Mouse (Mus musculus) forebrain, embryonic 14.5 days (tissue): ENCODE measurements around the gene Cyp4a32. TPM values are rescaled to one million over a fixed set of nuclear protein-coding genes. Genes with fewer than 3 reads are reported as not detected.
"Not testable (repeated sequence)": the region's sequence is repeated elsewhere in the genome, so short reads cannot be mapped to it uniquely, and the experiment has no call there.

Experiments used
- ATAC-seq: fragments of 200-750 bp; cut with Nextera tagmentation; 2 replicates; pipeline ENCODE4 v1.8.0; 2017; ENCODE audit warnings: mild to moderate bottlenecking, moderate library complexity
- DNase-seq: peaks from one replicate; pipeline ENCODE4 v3.0.0-alpha.2; 2015; ENCODE audit warnings: low spot score
- H3K27ac ChIP-seq: fragments of 300-500 bp; sonication (generic); 2 replicates; pipeline ENCODE4 v1.5.1; 2014; ENCODE audit warnings: low read depth, mild to moderate bottlenecking, control low read depth, low read length, moderate library complexity
- H3K27me3 ChIP-seq: fragments of 300-500 bp; sonication (generic); replicated peaks from 2 replicates; pipeline ENCODE4 v1.6.1; 2014; ENCODE audit warnings: low read length, control low read depth, mixed read lengths; ENCODE audit not compliant: control insufficient read depth, insufficient read depth
- H3K36me3 ChIP-seq: fragments of 300-500 bp; sonication (generic); 2 replicates; pipeline ENCODE4 v1.6.1; 2014; ENCODE audit warnings: low read length, control low read depth; ENCODE audit not compliant: control insufficient read depth, insufficient read depth
- H3K4me1 ChIP-seq: fragments of 300-500 bp; sonication (generic); 2 replicates; pipeline ENCODE4 v1.6.1; 2014; ENCODE audit warnings: antibody characterized with exemption, low read length, control low read depth; ENCODE audit not compliant: control insufficient read depth, insufficient read depth
- H3K4me2 ChIP-seq: fragments of 300-500 bp; sonication (generic); 2 replicates; pipeline ENCODE4 v1.6.1; 2014; ENCODE audit warnings: mild to moderate bottlenecking, control low read depth, low read length
- H3K4me3 ChIP-seq: fragments of 300-500 bp; sonication (generic); 2 replicates; pipeline ENCODE4 v1.5.1; 2014; ENCODE audit warnings: low read depth, low read length, control low read depth
- H3K9ac ChIP-seq: fragments of 300-500 bp; sonication (generic); 2 replicates; pipeline ENCODE4 v1.6.1; 2014; ENCODE audit warnings: mild to moderate bottlenecking, low read length, control low read depth, moderate library complexity
- H3K9me3 ChIP-seq: fragments of 300-500 bp; sonication (generic); replicated peaks from 2 replicates; pipeline ENCODE4 v1.6.1; 2016; ENCODE audit warnings: low read length, control low read depth, mixed read lengths; ENCODE audit not compliant: control insufficient read depth
- WGBS: fragments of 180-500 bp; shearing (Covaris S2); extraction: QIAGEN DNeasy Blood & Tissue Kit; methylation state at CpG from one replicate; pipeline ENCODE4 v1.1.7; 2014; 5-methylcytosine and 5-hydroxymethylcytosine counted together
- polyA plus RNA-seq: library from polyadenylated mRNA; unstranded; fragments of >200 nt; fragmentation: Nextera tagmentation; extraction: Ambion mirVana; gene quantifications from 2 replicates; pipeline ENCODE4 v1.2.1, GENCODE M21; 2014

Gene Cyp4a32
- polyA plus RNA-seq, result not detected in 2 replicates

DNA sequence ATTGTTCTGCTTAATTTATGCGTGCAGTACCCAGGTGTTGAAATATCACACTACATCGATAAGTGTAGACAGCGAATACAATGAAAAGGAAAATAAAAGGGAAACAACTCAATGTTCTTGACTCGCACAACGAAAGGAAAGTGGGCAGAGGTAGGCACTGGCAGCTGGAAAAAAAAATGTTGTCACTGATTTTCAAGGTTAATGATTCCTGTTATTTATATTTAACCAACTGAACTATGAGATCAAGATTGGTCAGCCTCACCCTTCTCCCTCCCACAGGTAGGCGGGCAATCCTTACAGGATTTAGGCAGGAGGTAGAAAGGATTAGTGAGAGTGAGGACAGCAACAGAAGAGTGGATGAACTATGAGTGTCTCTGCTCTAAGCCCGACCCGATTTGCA is at the start of gene Cyp4a32:
Gene Cyp4a32 (plus strand): TSS at position 359 of the 400 bp plus-strand sequence.
- not testable (repeated sequence) for H3K36me3 ChIP-seq, DNase-seq, H3K4me3 ChIP-seq, H3K4me2 ChIP-seq, H3K9ac ChIP-seq, H3K9me3 ChIP-seq, H3K4me1 ChIP-seq, ATAC-seq, H3K27ac ChIP-seq, H3K27me3 ChIP-seq
- 93% methylated on average over 8 of the region's 8 CpGs for whole genome bisulfite sequencing

- Histone ChIP-seq H3K36me3 (no peaks in the 10 kb centered on the region), H3K9ac (no peak overlapping the region), H3K4me2 (no peak overlapping the region), H3K4me1 (no peaks in the 10 kb centered on the region), H3K9me3 (no peaks in the 10 kb centered on the region), H3K4me3 (no peak overlapping the region), H3K27ac (no peak overlapping the region), H3K27me3 (no peaks in the 10 kb centered on the region)
- ATAC-seq (no peak), DNase-seq (no peak)
- 83% methylated on average over 3 of the region's 3 CpGs for WGBS
These were observed 48.0 kb upstream of the Cyp4a32 start for GRCm38 (mm10) chr4:115552726-115553125.

GRCm38 (mm10) chr4:115555513-115555912 is 45.3 kb upstream of the Cyp4a32 start:
- H3K36me3 ChIP-seq, result no peaks in the 10 kb centered on the region
- no peak overlapping the region for H3K4me2 ChIP-seq
- no peak for DNase-seq
- no peak overlapping the region for H3K27ac ChIP-seq
- no peak overlapping the region for H3K9ac ChIP-seq
- no peaks in the 10 kb centered on the region for H3K4me1 ChIP-seq
- 65% methylated on average over 2 of the region's 2 CpGs for WGBS
- no peaks in the 10 kb centered on the region for H3K9me3 ChIP-seq
- no peak for ATAC-seq
- no peak overlapping the region for H3K4me3 ChIP-seq
- H3K27me3 ChIP-seq, result no peaks in the 10 kb centered on the region

DNA sequence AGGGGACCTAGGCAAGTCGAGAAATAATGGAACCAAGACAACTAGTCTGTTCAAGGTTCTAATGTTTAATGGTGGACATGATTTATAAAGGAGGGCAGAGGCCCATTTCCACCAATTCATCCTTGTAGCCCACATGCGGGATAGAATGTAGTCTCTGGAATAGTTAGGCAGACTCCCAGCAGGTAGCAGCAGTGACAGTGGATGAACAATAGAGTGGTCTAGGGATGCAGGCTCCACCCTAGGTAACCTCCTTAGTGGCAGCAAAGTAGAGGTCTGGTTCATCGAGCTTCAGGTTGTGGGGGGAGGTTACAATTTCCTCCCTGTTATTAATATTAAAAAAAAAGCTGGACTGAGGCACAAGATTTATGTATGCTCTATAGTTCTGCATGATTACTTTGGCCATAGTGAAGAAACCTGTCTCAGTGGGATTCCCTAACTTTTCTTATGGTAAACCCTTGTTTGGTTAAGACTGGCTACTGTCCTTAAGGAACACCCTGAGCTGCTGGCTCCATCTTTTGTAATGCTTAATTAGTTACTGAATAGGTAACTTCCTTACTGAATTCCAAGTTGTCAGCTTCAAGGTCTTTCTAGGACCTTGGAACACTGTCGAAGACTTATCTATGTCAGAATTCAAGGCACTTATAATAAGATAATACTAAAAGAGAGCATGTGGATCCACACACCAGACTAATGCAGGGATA is 42.8 kb upstream of the Cyp4a32 start:
- no peak for ATAC-seq
- H3K9me3 ChIP-seq, result no peaks in the 10 kb centered on the region
- 44% methylated on average over 4 of the region's 4 CpGs for WGBS

DNA sequence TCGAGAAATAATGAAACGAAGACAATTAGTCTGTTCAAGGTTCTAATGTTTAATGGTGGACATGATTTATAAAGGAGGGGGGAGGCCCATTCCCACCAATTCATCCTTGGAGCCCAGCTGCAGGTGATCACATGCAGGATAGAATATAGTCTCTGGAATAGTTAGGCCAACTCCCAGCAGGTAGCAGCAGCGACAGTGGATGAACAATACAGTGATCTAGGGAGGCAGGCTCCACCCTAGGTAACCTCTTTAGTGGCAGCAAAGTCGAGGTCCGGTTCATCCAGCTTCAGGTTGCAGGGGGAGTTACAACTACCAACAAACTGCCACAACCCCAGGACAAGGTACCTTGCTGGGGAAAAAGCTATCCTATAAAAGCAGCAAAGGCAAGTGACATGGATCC is 39.5 kb upstream of the Cyp4a32 start:
- WGBS, result 51% methylated on average over 5 of the region's 5 CpGs
- not testable (repeated sequence) for H3K27me3 ChIP-seq, H3K9me3 ChIP-seq, H3K9ac ChIP-seq, H3K4me3 ChIP-seq, DNase-seq, ATAC-seq, H3K4me2 ChIP-seq, H3K36me3 ChIP-seq, H3K4me1 ChIP-seq, H3K27ac ChIP-seq

More for the DNA sequence above, 42.8 kb upstream of the Cyp4a32 start:
- H3K36me3 ChIP-seq, result no peaks in the 10 kb centered on the region
- DNase-seq, result no peak
- H3K4me1 ChIP-seq, result no peaks in the 10 kb centered on the region
- H3K4me2 ChIP-seq, result no peak overlapping the region
- H3K27ac ChIP-seq, result no peak overlapping the region
- H3K27me3 ChIP-seq, result no peaks in the 10 kb centered on the region
- no peak overlapping the region for H3K4me3 ChIP-seq
- no peak overlapping the region for H3K9ac ChIP-seq

DNA sequence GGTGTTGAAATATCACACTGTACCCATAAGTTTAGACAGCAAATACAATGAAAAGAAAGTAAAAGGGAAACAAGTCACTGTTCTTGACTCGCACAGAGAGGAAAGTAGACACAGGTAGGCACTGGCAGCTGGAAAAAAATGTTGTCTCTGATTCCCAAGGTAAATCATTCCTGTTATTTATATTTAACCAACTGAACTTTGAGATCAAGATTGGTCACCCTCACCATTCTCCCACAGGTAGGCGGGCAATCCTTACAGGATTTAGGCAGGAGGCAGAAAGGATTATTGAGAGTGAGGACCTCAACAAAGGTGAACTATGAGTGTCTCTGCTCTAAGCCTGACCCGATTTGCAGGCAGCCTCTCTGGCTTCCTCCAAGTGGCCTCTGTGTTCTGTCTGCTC is 37.4 kb upstream of the Cyp4a32 start, which contains the start of gene Cyp4a31:
Gene Cyp4a31 (plus strand): TSS at position 249 of the 400 bp plus-strand sequence.
- no peaks in the 10 kb centered on the region for H3K4me1 ChIP-seq
- H3K36me3 ChIP-seq, result no peaks in the 10 kb centered on the region
- no peaks in the 10 kb centered on the region for H3K27me3 ChIP-seq
- DNase-seq (no peak), ATAC-seq (no peak)
- H3K9ac ChIP-seq, result no peak within 1 kb of the TSS
- H3K9me3 ChIP-seq, result no peaks in the 10 kb centered on the region
- H3K4me2 ChIP-seq, result no peak within 1 kb of the TSS
- no peak within 1 kb of the TSS for H3K4me3 ChIP-seq
- 89% methylated on average over 3 of the region's 3 CpGs for WGBS
- no peak within 1 kb of the TSS for H3K27ac ChIP-seq

DNA sequence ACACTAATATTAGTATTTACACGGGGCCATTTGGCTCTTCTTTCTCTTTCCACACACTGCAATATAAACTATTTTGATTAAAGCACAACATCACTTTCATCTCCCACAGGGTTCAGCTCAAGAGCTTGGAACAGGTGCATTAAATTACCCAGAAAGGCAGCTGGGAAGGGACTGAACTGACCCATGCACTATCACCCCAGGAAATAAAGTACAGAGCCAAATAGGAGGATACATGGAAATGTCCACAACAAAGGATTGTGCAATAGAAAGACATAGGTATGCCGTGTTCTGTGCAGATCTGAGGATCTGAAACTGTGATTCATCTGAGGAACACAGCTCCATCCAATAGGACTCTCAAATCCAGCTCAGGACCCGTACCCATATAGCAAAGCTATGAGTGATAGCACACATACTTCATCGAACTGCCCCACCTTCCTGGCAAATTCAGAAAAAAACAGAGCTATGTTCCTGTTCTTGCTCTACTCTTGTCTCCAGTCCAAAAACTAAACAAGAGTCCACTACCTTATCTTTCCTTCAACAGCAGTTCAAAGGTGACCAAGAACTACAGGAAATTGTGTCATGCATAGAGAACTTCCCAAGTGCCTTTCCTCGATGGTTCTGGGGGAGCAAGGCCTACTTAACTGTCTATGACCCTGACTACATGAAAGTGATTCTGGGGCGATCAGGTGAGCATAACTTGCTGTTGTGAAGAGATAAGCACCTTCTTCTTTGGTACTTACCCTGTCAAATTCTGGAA is 36.1 kb upstream of the Cyp4a32 start:
- not testable (repeated sequence) for H3K4me2 ChIP-seq, H3K27me3 ChIP-seq, DNase-seq, H3K4me1 ChIP-seq, H3K4me3 ChIP-seq, H3K9ac ChIP-seq, H3K27ac ChIP-seq, H3K36me3 ChIP-seq, H3K9me3 ChIP-seq, ATAC-seq
- 85% methylated on average over 6 of the region's 6 CpGs for WGBS

DNA sequence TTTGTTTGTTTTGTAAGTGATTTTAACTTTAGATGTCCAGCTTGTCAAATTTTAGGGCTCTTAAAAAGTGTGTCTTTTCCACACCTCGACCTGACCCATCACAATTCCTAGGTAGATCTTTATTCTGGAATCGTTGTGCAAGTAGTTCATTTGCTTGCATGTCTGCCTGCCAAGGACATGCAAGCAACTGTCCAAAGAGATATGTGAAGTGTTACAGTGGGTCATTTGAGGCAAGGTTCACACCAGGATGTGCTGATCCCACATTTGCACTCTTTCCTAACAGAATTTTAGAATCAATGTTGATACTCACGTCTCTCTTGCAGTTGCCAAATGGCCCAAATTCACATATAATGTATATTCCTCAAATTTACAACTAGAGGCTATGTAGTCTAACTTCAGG is 25.5 kb upstream of the Cyp4a32 start:
- DNase-seq, result no peak
- no peak overlapping the region for H3K27ac ChIP-seq
- ATAC-seq, result no peak
- H3K4me1 ChIP-seq, result no peaks in the 10 kb centered on the region
- H3K36me3 ChIP-seq, result no peaks in the 10 kb centered on the region
- no peak overlapping the region for H3K4me2 ChIP-seq
- WGBS, result 83% methylated on average over 3 of the region's 3 CpGs
- no peak overlapping the region for H3K9ac ChIP-seq
- H3K9me3 ChIP-seq, result no peaks in the 10 kb centered on the region
- no peaks in the 10 kb centered on the region for H3K27me3 ChIP-seq
- no peak overlapping the region for H3K4me3 ChIP-seq

- DNase-seq, result no peak
- Histone ChIP-seq H3K4me1 (no peaks in the 10 kb centered on the region), H3K27ac (no peak overlapping the region), H3K4me3 (no peak overlapping the region), H3K9me3 (no peaks in the 10 kb centered on the region), H3K4me2 (no peak overlapping the region), H3K36me3 (no peaks in the 10 kb centered on the region), H3K27me3 (no peaks in the 10 kb centered on the region), H3K9ac (no peak overlapping the region)
- WGBS, result 81% methylated on average over 2 of the region's 2 CpGs
- no peak for ATAC-seq
These were observed 25.0 kb upstream of the Cyp4a32 start for GRCm38 (mm10) chr4:115575776-115576175.
